Mouse (Mus musculus) CD8-positive naive resting alpha-beta T cell, adult 57 days (primary cell): ENCODE data around the gene Gm28729. TPM values are rescaled to one million over a fixed set of nuclear protein-coding genes. Genes with fewer than 3 reads are reported as not detected.

Experiments
- total RNA-seq: library from RNA; stranded (reverse); gene quantifications from one replicate; pipeline ENCODE4 v1.2.4, GENCODE M21; 2023

The Gm28729 gene
- not detected for total RNA-seq

GRCm38 (mm10) chr9:96524972-96525506 is at the start of gene Gm28729:
Gm28729 (minus strand) TSS chr9:96525264.

GRCm38 (mm10) chr9:96478071-96478888 is 46.8 kb downstream of the Gm28729 start, which contains the start of gene Rnf7:
Rnf7 (minus strand) TSS chr9:96478675.

Other genes with a start within 250 kb of the Gm28729 start
- 668 TPM for gene Atp1b3, start 160.8 kb downstream of the Gm28729 start, total RNA-seq
- gene Rnf7, start 46.6 kb downstream of the Gm28729 start, total RNA-seq, result 34.1 TPM
- 51.9 TPM for gene Rasa2, start 106.4 kb upstream of the Gm28729 start, total RNA-seq
- 20.0 TPM for gene Zbtb38, start 227.6 kb upstream of the Gm28729 start, total RNA-seq